Mouse (Mus musculus) liver, embryonic 15.5 days (tissue): ENCODE measurements around the gene Adap2. TPM values are rescaled to one million over a fixed set of nuclear protein-coding genes. Genes with fewer than 3 reads are reported as not detected.
A peak's percentile ranks its signal among the peaks of the same experiment; 100 is the strongest.

ENCODE experiments used
- ATAC-seq: fragments of 200-750 bp; cut with Nextera tagmentation; 2 replicates; pipeline ENCODE4 v1.8.0; 2017; ENCODE audit warnings: moderate number of reproducible peaks, mild to moderate bottlenecking, moderate library complexity; ENCODE audit not compliant: insufficient read depth
- H3K27ac ChIP-seq: fragments of 300-500 bp; sonication (generic); replicated peaks from 2 replicates; pipeline ENCODE4 v1.5.1; 2015; ENCODE audit warnings: mild to moderate bottlenecking, inconsistent platforms
- H3K27me3 ChIP-seq: fragments of 300-500 bp; sonication (generic); 2 replicates; pipeline ENCODE4 v1.6.1; 2015; ENCODE audit warnings: mild to moderate bottlenecking, inconsistent platforms
- H3K36me3 ChIP-seq: fragments of 300-500 bp; sonication (generic); replicated peaks from 2 replicates; pipeline ENCODE4 v1.6.1; 2015; ENCODE audit warnings: moderate library complexity, mild to moderate bottlenecking, inconsistent platforms
- H3K4me1 ChIP-seq: fragments of 300-500 bp; sonication (generic); replicated peaks from 2 replicates; pipeline ENCODE4 v1.6.1; 2015; ENCODE audit warnings: inconsistent platforms
- H3K4me2 ChIP-seq: fragments of 300-500 bp; sonication (generic); 2 replicates; pipeline ENCODE4 v1.6.1; 2015; ENCODE audit warnings: moderate library complexity, mild to moderate bottlenecking, inconsistent platforms
- H3K4me3 ChIP-seq: fragments of 300-500 bp; sonication (generic); replicated peaks from 2 replicates; pipeline ENCODE4 v1.5.1; 2015; ENCODE audit warnings: mild to moderate bottlenecking, inconsistent platforms
- H3K9ac ChIP-seq: fragments of 300-500 bp; sonication (generic); 2 replicates; pipeline ENCODE4 v1.6.1; 2015; ENCODE audit warnings: moderate library complexity, mild to moderate bottlenecking, inconsistent platforms
- H3K9me3 ChIP-seq: fragments of 300-500 bp; sonication (generic); replicated peaks from 2 replicates; pipeline ENCODE4 v1.6.1; 2016; ENCODE audit warnings: inconsistent platforms
- WGBS: fragments of 180-500 bp; shearing (Covaris S2); methylation state at CpG from one replicate; pipeline ENCODE4 v1.1.7; 2015; ENCODE audit warnings: mixed read lengths; ENCODE audit not compliant: insufficient replicate concordance; 5-methylcytosine and 5-hydroxymethylcytosine counted together
- polyA plus RNA-seq: library from polyadenylated mRNA; unstranded; fragments of >200 nt; fragmentation: Nextera tagmentation; extraction: Ambion mirVana; gene quantifications from 2 replicates; pipeline ENCODE4 v1.2.1, GENCODE M21; 2015

Adap2 gene
- 6.5 and 8.2 TPM in 2 replicates for polyA plus RNA-seq

DNA sequence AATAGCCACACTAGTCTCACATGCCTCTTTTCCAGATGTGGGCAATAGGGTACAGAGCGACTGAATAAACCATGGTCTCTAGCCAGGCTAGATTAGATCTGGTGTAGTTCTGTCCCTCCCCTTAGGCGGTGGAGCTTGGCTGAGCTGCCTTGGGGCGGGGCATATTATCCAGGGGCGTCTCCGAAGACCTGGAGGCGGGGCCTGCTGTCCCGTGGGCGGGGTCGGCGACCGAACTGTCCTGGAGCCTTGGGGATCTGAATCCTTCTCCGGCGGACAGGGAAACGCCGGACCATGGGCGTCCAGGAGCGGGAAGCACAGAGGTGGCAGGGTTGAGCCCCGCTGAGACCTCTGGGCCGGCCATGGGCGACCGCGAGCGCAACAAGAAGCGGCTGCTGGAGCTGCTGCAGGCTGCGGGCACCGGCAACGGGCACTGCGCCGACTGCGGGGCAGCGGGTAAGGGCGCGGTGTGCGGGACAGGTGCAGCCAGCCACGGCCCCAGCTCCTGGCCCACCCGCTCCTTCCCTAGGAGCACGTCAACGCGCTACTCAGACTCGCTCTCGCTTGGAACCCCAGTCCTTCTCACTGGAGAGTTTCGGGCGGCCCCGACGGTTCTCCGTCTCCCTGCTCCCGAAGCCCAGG, at the start of gene Adap2:
Gene Adap2, plus strand, starts transcription at position 249 of the 639 bp plus-strand sequence.
- Histone ChIP-seq H3K4me3 (peak within 1 kb of the TSS; percentile 68), H3K27ac (0 out of 2 replicates have a peak within 1 kb of the TSS, but pooled peaks have one; percentile 3), H3K4me1 (peaks cover 17% of the 10 kb centered on the region), H3K9ac (peak within 1 kb of the TSS; percentile 55; the same call in 1 of the 2 replicates), H3K27me3 (peaks cover 34% of the 10 kb centered on the region), H3K4me2 (peak within 1 kb of the TSS; percentile 84), H3K36me3 (no peaks in the 10 kb centered on the region), H3K9me3 (no peaks in the 10 kb centered on the region)
- WGBS: 2% methylated on average over 47 of the region's 47 CpGs
- peak; percentile 88 for ATAC-seq

DNA sequence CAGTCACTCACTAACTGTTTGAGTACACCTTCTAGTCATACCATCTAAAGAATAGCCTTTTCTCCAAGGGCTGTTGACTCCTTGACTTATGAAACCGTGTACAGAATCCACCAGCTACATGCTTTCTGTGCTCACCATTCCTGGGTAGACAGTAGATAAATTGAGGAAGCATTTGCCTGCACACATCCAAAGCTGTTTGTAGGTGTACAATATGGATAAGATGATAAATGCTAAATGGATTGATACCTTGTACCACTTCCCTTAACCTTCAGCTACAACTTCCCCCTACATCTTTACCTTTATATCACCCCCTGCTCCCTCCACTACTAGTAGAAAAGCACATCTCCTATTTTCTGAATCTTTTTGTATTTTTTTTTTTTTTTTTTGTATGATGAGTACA, 49.5 kb upstream of the Adap2 start:
- Histone ChIP-seq H3K4me3 (no peak overlapping the region), H3K9ac (no peak overlapping the region), H3K4me1 (peaks cover 12% of the 10 kb centered on the region), H3K27ac (no peak overlapping the region), H3K4me2 (no peak overlapping the region), H3K9me3 (no peaks in the 10 kb centered on the region), H3K27me3 (no peaks in the 10 kb centered on the region), H3K36me3 (peaks cover 93% of the 10 kb centered on the region)
- no peak for ATAC-seq
- WGBS: 75% methylated on average over 1 of the region's 1 CpGs

DNA sequence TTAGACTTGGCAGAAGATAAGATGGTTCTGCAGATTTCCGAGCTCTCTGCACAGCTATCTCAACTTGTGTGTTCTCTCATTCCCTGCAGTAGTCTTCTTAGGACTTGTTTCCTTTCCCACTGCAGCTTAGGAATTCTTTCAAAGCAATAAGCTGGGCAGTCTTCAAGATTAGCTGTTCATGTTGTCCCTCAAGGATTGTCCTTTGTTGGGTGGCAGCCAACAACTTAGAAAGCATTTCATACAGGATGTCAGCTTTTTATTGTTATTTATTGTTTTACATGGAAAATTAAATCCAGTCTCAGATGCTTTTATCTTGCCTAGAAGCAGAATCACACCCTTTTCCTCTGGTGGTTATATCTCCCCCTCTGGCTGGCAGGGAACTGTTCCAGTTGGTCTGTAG, 37.5 kb upstream of the Adap2 start:
- Histone ChIP-seq H3K27ac (no peak overlapping the region), H3K36me3 (peaks cover 88% of the 10 kb centered on the region), H3K9ac (no peak overlapping the region), H3K4me2 (no peak overlapping the region), H3K4me3 (no peak overlapping the region), H3K9me3 (no peaks in the 10 kb centered on the region), H3K27me3 (no peaks in the 10 kb centered on the region), H3K4me1 (no peaks in the 10 kb centered on the region)
- 80% methylated on average over 1 of the region's 1 CpGs for WGBS
- no peak for ATAC-seq

DNA sequence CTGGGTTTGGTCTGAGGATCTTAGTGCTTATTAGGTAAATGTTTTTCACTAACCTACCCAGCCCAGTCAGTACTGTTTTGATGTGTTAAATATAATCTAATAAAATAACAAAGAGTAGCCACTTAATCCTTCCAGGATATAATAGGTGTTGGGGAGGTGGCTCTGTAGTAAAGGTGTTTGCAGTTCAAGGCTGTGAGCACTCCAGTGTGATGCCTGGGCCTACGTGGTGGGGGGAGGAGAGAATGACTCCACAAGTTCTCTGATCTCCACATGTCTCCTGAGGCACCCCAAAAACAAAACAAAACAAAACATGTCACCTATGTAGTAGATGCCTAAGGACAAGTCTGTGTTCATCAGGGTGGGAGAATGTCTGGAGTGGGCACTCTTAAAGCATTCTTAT, 21.9 kb upstream of the Adap2 start:
- no peaks in the 10 kb centered on the region for H3K4me1 ChIP-seq
- H3K36me3 ChIP-seq: peaks cover 91% of the 10 kb centered on the region
- WGBS: 73% methylated on average over 1 of the region's 1 CpGs
- no peaks in the 10 kb centered on the region for H3K9me3 ChIP-seq
- no peak for ATAC-seq
- H3K4me3 ChIP-seq: no peak overlapping the region
- H3K9ac ChIP-seq: no peak overlapping the region
- H3K27me3 ChIP-seq: no peaks in the 10 kb centered on the region
- no peak overlapping the region for H3K27ac ChIP-seq
- H3K4me2 ChIP-seq: no peak overlapping the region

DNA sequence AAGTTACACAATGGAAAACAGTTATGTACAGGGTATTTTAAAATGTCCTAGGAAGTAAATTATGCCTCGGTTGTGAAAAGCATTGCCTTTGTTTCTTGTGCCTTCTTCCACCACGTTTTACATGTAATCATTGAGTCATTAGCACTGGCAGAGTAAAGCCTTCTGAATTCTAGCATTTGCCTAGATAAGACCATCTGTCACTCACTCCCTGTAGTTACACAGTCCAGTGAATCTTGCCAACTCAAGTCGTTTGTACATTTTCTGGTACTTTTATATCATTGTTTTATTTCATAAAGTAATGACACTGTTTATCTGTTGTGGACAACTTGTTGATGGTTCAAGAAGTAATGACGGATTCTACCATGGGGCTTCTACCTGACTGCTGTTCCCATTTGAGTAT, 19.2 kb upstream of the Adap2 start:
- 51% methylated on average over 4 of the region's 4 CpGs for whole genome bisulfite sequencing

DNA sequence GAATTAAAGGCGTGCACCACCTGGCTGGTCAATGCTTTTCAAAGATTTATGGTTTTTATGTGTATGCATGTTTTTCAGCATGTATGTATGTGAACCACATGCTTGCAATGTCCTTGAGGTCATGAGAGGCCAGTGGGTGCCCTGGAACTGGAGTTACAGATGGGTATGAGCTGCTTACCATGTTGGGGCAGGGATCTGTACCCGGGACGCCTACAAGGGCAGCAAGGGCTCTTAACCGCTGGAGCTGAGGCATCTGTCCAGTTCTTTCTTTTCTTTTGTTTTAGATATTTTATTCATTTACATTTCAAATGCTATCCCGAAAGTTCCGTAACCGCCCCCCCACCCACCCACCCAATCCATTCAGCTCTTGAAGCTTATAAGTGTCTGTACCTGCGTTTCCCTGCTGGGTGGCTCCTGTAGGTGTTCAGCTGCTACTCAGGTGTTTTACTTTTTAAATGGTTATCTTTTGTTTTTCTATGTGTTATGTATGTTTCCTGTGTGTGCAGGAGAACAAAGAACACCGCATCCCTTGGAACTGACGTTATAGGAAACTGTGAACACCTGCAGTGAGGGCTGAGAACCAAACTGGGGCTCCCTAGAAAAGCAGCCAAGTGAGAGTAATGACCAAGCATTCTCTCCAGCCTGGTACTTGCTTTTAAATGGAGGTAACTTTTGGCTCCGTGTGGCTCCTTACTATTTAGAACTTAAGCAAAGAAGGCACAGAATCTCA, 17.8 kb upstream of the Adap2 start:
- H3K4me3 ChIP-seq: no peak overlapping the region
- no peaks in the 10 kb centered on the region for H3K27me3 ChIP-seq
- ATAC-seq: no peak
- H3K27ac ChIP-seq: no peak overlapping the region
- H3K4me2 ChIP-seq: no peak overlapping the region
- peaks cover 85% of the 10 kb centered on the region for H3K36me3 ChIP-seq
- H3K9ac ChIP-seq: no peak overlapping the region
- no peaks in the 10 kb centered on the region for H3K9me3 ChIP-seq
- WGBS: 88% methylated on average over 11 of the region's 11 CpGs
- peaks cover 14% of the 10 kb centered on the region; the same call in 1 of the 2 replicates for H3K4me1 ChIP-seq

More for the DNA sequence above, 19.2 kb upstream of the Adap2 start:
- ATAC-seq: no peak
- H3K4me2 ChIP-seq: no peak overlapping the region
- no peaks in the 10 kb centered on the region for H3K27me3 ChIP-seq
- H3K4me1 ChIP-seq: 0 out of 2 replicates have a peak, but pooled peaks cover 1% of the 10 kb centered on the region
- no peak overlapping the region for H3K4me3 ChIP-seq
- H3K9ac ChIP-seq: no peak overlapping the region
- H3K27ac ChIP-seq: no peak overlapping the region
- peaks cover 92% of the 10 kb centered on the region for H3K36me3 ChIP-seq
- H3K9me3 ChIP-seq: no peaks in the 10 kb centered on the region

DNA sequence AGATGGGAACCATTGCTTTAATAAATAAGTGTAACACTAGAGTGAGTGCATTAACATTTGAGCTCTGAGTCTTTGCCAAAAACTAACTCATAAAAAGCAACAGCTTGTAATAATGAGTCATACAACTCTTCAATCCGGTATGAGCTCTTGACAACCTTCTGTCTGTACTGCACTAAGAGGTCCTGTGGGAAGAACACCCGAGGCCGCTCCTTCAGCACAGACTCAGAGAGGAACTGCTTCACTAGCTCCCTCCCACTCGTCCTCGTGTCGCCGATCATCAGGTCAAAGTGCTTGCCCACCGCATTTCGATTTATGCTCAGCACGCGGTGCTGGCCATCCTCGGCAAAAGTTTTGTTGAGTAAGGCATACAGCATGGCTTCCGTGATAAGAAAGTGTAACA, 17.1 kb upstream of the Adap2 start:
- Histone ChIP-seq H3K4me2 (no peak overlapping the region), H3K9me3 (no peaks in the 10 kb centered on the region), H3K4me1 (peaks cover 17% of the 10 kb centered on the region), H3K9ac (no peak overlapping the region), H3K27ac (no peak overlapping the region), H3K36me3 (peaks cover 80% of the 10 kb centered on the region), H3K4me3 (no peak overlapping the region), H3K27me3 (no peaks in the 10 kb centered on the region)
- ATAC-seq: no peak
- 88% methylated on average over 13 of the region's 13 CpGs for whole genome bisulfite sequencing

DNA sequence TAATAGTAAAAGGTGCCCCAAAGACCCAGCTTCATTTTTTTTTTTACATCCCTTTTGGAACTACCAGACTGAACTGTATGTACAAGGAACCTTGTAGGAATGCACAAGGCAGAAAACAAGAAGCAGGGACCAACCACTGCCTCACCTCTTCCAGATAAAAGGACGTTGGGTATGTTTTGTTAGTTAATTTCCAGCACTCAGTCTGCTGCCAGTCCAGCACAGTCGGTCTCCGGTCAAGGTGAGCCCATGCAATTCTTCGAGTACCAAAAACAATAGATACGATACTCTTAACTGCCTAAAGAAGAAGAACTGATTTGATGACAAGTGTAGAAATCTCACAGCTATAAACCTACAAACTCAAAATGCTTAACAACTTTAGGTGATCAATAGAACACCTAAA, 16.1 kb upstream of the Adap2 start:
- Histone ChIP-seq H3K4me3 (no peak overlapping the region), H3K4me1 (peaks cover 26% of the 10 kb centered on the region), H3K36me3 (peaks cover 70% of the 10 kb centered on the region), H3K9ac (no peak overlapping the region), H3K27ac (no peak overlapping the region), H3K9me3 (no peaks in the 10 kb centered on the region), H3K4me2 (no peak overlapping the region), H3K27me3 (no peaks in the 10 kb centered on the region)
- no peak for ATAC-seq
- 84% methylated on average over 5 of the region's 5 CpGs for WGBS

DNA sequence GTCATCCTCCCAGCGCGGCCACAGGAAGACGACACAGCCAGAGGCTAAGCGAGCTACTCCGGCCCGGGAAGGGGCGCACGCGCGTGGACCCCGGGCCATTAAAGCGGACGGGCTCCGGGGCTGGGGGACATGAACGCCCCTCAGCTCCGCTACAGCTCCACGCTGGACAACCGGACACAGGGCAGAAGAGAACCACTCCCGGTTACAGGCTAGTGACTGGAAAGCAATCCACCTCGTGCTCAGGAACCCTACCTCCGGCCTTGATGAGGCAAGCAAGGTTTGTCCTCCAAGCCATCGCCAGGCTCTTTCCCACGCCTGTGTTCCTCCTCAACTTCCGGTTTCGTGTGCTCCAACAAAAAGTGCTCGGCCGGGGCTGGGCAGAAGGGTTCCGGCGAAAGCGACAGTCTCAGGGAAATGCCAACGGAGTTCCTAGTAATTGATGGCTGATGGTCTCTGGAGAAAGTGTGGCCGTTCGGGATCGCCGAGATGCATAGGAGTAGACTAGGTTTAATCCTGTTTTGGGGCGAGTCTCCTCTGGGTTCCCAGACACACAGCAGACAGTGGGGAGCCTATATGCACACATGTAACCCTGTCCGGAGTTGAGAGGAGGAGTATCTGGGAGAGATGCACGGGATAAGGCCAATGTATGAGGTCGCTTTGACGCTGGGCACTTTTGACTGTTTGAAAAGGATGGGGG, 11.9 kb upstream of the Adap2 start, which contains the start of gene Tefm:
Gene Tefm, minus strand, starts transcription at position 351 of the 697 bp plus-strand sequence.
- under 1% methylated on average over 40 of the region's 40 CpGs for WGBS
- peak; percentile 82 for ATAC-seq

DNA sequence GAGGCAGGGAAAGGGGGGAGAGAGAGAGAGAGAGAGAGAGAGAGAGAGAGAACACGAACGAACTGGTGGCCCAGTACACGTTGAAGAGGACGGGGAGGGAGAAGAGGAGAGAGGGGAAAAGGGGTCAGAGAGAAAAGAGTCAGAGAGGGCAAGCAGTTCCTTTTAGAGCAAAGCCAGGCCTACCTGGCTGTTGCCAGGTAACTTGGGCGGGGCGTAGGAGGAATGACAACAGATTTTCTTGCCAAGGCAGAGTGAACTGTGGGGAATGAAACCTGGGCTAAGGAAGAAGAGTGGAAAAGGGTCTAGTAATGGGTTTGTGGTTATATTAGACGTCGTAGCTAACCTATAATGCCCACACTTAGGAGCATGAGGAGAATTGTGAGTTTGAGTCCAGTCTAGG, 11.0 kb upstream of the Adap2 start:
- Histone ChIP-seq H3K9ac (peak overlapping the region; percentile 77), H3K9me3 (no peaks in the 10 kb centered on the region), H3K4me3 (peak overlapping the region; percentile 78), H3K4me2 (peak overlapping the region; percentile 93), H3K4me1 (peaks cover 51% of the 10 kb centered on the region), H3K27me3 (no peaks in the 10 kb centered on the region), H3K36me3 (peaks cover 25% of the 10 kb centered on the region), H3K27ac (0 out of 2 replicates have a peak overlapping the region, but pooled peaks have one; percentile 76)
- WGBS: 41% methylated on average over 8 of the region's 8 CpGs
- ATAC-seq: no peak

More for the DNA sequence above, 11.9 kb upstream of the Adap2 start, which contains the start of gene Tefm:
- Histone ChIP-seq H3K4me1 (peaks cover 48% of the 10 kb centered on the region), H3K4me3 (peak within 1 kb of the TSS; percentile 78), H3K9me3 (no peaks in the 10 kb centered on the region), H3K27me3 (no peaks in the 10 kb centered on the region), H3K4me2 (peak within 1 kb of the TSS; percentile 93), H3K36me3 (peaks cover 33% of the 10 kb centered on the region), H3K27ac (peak within 1 kb of the TSS; percentile 76), H3K9ac (peak within 1 kb of the TSS; percentile 77)

DNA sequence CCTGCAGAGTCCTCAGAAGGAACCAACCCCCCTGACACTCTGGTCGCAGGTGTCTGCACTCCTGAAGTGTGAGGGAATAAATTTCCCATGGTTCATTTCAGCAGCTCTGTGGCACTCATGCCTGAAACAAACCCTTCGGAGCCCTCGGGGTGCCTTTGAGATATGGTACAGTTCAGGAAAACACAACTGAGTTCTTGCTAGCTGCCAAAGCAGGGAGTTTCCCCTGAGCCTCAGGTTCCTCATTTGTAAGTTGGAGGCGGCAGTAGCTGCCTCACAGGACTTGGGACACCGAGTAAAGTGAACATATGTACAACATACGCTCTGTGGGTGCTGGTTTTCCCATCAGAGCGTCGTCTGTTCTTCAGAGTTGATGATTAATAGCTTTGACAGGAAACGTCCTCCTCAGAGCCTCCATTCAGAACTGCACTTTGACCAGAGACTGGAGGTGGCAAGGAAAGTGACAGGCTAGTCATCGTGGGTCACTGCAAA, 8.1 kb upstream of the Adap2 start:
- peak overlapping the region; percentile 13; the same call in 1 of the 2 replicates for H3K4me2 ChIP-seq
- peaks cover 40% of the 10 kb centered on the region for H3K4me1 ChIP-seq
- ATAC-seq: peak; percentile 20
- no peaks in the 10 kb centered on the region for H3K36me3 ChIP-seq
- peak overlapping the region; percentile 67 for H3K27ac ChIP-seq
- H3K9me3 ChIP-seq: no peaks in the 10 kb centered on the region
- no peaks in the 10 kb centered on the region for H3K27me3 ChIP-seq
- H3K9ac ChIP-seq: no peak overlapping the region
- no peak overlapping the region for H3K4me3 ChIP-seq
- WGBS: 6% methylated on average over 10 of the region's 10 CpGs
